Mouse (Mus musculus) ES-Bruce4 (cell line): ENCODE results near the gene Khdc4.

Source experiments
- CTCF ChIP-seq: IDR thresholded peaks from one replicate; pipeline ENCODE4 v1.8.1; 2011; ENCODE audit warnings: low read depth, low read length
- EP300 ChIP-seq: IDR thresholded peaks from 2 replicates; pipeline ENCODE4 v1.6.1; 2011; ENCODE audit warnings: low read depth, low read length; ENCODE audit not compliant: insufficient read depth

- TF ChIP-seq CTCF: no peak
- no peak for TF ChIP-seq EP300
Observed at GRCm38 (mm10) chr3:88636555-88636986, 49.0 kb upstream of the Khdc4 start.
